Mouse (Mus musculus) G1E (cell line): Measurements from ENCODE around the gene Agap2.
A peak's percentile ranks its signal among the peaks of the same experiment; 100 is the strongest.

Experiments
- CTCF ChIP-seq: IDR thresholded peaks from 2 replicates; pipeline ENCODE4 v1.5.1; 2012; ENCODE audit warnings: low read depth, low read length, inconsistent platforms, mixed read lengths
- GATA1 ChIP-seq: IDR thresholded peaks from 2 replicates; pipeline ENCODE4 v1.6.1; 2012; ENCODE audit warnings: borderline replicate concordance, low read length, inconsistent platforms, mixed read lengths
- GATA2 ChIP-seq: IDR thresholded peaks from 2 replicates; pipeline ENCODE4 v1.6.1; 2012; ENCODE audit warnings: low read depth, low read length, inconsistent platforms, borderline replicate concordance
- POLR2AphosphoS5 ChIP-seq: IDR thresholded peaks from 2 replicates; pipeline ENCODE4 v1.6.1; 2012; ENCODE audit warnings: low read depth, low read length, inconsistent platforms; ENCODE audit not compliant: insufficient replicate concordance
- TAL1 ChIP-seq: conservative IDR thresholded peaks from 2 replicates; pipeline ENCODE4 v1.6.1; 2012; ENCODE audit warnings: low read depth, low read length, inconsistent platforms, mixed read lengths

DNA sequence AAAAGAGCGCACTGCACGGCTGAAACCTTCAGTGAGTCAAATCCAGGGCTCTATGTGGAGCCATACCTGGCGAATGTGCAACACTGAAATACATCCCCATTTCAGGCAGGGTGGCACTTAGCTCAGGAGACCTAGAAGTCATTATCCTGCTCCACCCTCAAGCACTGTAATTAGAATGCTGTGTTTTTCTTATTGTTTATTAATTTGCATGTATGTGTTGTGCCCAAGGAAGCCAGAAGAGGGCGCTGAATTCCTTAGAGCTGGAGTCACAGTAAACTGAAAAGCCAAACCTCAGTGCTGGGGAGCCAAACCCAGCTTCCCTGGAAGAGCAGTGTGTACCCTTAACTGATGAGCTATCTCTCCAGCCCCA lies 48.3 kb downstream of the Agap2 start:
- TF ChIP-seq CTCF (peak; percentile 56), GATA1 (no peak), POLR2AphosphoS5 (no peak), GATA2 (no peak), TAL1 (no peak)
